Mouse (Mus musculus) kidney, embryonic 15.5 days (tissue): ENCODE measurements around the gene Calca. TPM values are rescaled to one million over a fixed set of nuclear protein-coding genes. Genes with fewer than 3 reads are reported as not detected.

Source experiments
- polyA plus RNA-seq: library from polyadenylated mRNA; unstranded; fragments of >200 nt; fragmentation: Nextera tagmentation; extraction: Ambion mirVana; gene quantifications from 2 replicates; pipeline ENCODE4 v1.2.1, GENCODE M21; 2015

The Calca gene
- polyA plus RNA-seq, 1 experiment from 2014 or later, result 1.6 TPM

Other genes with a start within 250 kb of the Calca start
- 5.0 TPM in 2 replicates for gene Pde3b, start 221.1 kb downstream of the Calca start, polyA plus RNA-seq
- 1.7 and 2.4 TPM in 2 replicates for gene Cyp2r1, start 73.4 kb downstream of the Calca start, polyA plus RNA-seq
- 0.35 and 0.60 TPM in 2 replicates for gene Calcb, start 82.3 kb upstream of the Calca start, polyA plus RNA-seq
- 3.7 and 4.1 TPM in 2 replicates for gene Insc, start 107.3 kb upstream of the Calca start, polyA plus RNA-seq